Mouse (Mus musculus) hindbrain, postnatal 0 days (tissue): ENCODE data around the gene Tbc1d1. TPM values are rescaled to one million over a fixed set of nuclear protein-coding genes. Genes with fewer than 3 reads are reported as not detected.

Experiments used
- ATAC-seq: fragments of 200-750 bp; cut with Nextera tagmentation; 2 replicates; pipeline ENCODE4 v1.8.0; 2017; ENCODE audit warnings: mild to moderate bottlenecking, moderate TSS enrichment, moderate library complexity
- DNase-seq: peaks from one replicate; pipeline ENCODE4 v3.0.0-alpha.2; 2015; ENCODE audit warnings: low spot score
- H3K27ac ChIP-seq: fragments of 300-500 bp; sonication (generic); 2 replicates; pipeline ENCODE4 v1.5.1; 2014; ENCODE audit warnings: mild to moderate bottlenecking
- H3K27me3 ChIP-seq: fragments of 300-500 bp; sonication (generic); 2 replicates; pipeline ENCODE4 v1.6.1; 2014; ENCODE audit warnings: low read length, mixed read lengths; ENCODE audit not compliant: insufficient read depth
- H3K36me3 ChIP-seq: fragments of 300-500 bp; sonication (generic); 2 replicates; pipeline ENCODE4 v1.6.1; 2014; ENCODE audit warnings: low read length, mixed read lengths; ENCODE audit not compliant: insufficient read depth
- H3K4me1 ChIP-seq: fragments of 300-500 bp; sonication (generic); 2 replicates; pipeline ENCODE4 v1.6.1; 2014; ENCODE audit warnings: antibody characterized with exemption, low read length, mixed read lengths; ENCODE audit not compliant: insufficient read depth
- H3K4me2 ChIP-seq: fragments of 300-500 bp; sonication (generic); 2 replicates; pipeline ENCODE4 v1.6.1; 2014; ENCODE audit warnings: low read depth, mild to moderate bottlenecking, low read length, moderate library complexity, mixed read lengths
- H3K4me3 ChIP-seq: fragments of 300-500 bp; sonication (generic); 2 replicates; pipeline ENCODE4 v1.5.1; 2014; ENCODE audit warnings: low read length
- H3K9ac ChIP-seq: fragments of 300-500 bp; sonication (generic); replicated peaks from 2 replicates; pipeline ENCODE4 v1.6.1; 2014; ENCODE audit warnings: mild to moderate bottlenecking, low read length, moderate library complexity, mixed read lengths
- H3K9me3 ChIP-seq: fragments of 300-500 bp; sonication (generic); 2 replicates; pipeline ENCODE4 v1.6.1; 2016; ENCODE audit warnings: low read length, mixed read lengths
- CTCF ChIP-seq: IDR thresholded peaks from 2 replicates; pipeline ENCODE4 v1.5.1; 2016; ENCODE audit warnings: antibody characterized with exemption, control low read depth, low read depth
- WGBS: fragments of 180-500 bp; shearing (Covaris S2); extraction: QIAGEN DNeasy Blood & Tissue Kit; methylation state at CpG from one replicate; pipeline ENCODE4 v1.1.7; 2014; 5-methylcytosine and 5-hydroxymethylcytosine counted together
- polyA plus RNA-seq: library from polyadenylated mRNA; unstranded; fragments of >200 nt; fragmentation: Nextera tagmentation; extraction: Ambion mirVana; gene quantifications from 2 replicates; pipeline ENCODE4 v1.2.1, GENCODE M21; 2015
- total RNA-seq: library from RNA; depleted of rRNA; stranded (reverse); fragments of >200 nt; gene quantifications from 2 replicates; pipeline ENCODE4 v1.2.3, GENCODE M21; 2014

Gene Tbc1d1
- total and polyA plus RNA-seq, 2 experiments from 2014 or later = 7.2 to 19.2 TPM

DNA sequence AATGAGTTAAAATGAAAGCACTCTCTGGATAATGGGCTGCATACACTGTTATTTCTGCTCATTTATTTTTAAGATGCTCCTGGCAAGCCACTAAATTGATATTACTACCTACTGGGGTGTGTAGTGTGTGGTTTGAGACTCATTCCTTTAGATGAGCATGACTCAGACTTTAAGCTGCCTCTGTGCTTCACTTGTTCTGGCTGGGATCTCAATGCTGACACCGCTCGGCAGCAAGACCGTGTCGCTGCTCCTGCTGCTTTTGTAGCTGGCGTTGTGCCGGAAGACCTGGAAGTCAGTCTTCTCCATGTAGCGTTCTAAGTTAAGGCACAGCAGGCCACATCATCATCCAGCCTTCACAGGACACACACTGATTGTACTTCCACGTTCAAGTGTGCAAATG is 124.1 kb downstream of the Tbc1d1 start:
- WGBS = 62% methylated on average over 8 of the region's 8 CpGs

DNA sequence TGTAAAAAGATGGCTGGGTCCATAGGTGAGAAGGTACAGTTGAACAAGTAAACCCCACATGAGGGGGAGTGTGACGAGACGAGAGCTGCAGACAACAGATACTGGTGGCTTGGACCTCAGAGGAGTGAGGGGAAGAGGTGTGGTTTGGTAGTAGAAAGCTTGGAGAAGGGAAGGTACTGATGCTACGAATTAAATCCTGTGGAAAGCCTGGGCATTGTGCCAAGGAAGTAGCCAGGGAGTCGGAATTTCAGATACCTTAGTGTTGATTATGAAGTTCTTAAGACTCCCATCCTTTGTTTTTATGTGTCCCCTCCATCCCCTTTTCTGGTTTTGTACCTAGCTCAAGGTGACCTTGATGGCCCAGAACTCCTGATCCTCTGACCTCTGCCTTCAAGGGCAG is 124.5 kb downstream of the Tbc1d1 start:
- 53% methylated on average over 4 of the region's 4 CpGs for WGBS

More for the DNA sequence above, 124.1 kb downstream of the Tbc1d1 start:
- Histone ChIP-seq H3K36me3 (no peaks in the 10 kb centered on the region), H3K27ac (no peak overlapping the region), H3K9me3 (no peaks in the 10 kb centered on the region), H3K9ac (no peak overlapping the region), H3K4me1 (no peaks in the 10 kb centered on the region), H3K27me3 (no peaks in the 10 kb centered on the region), H3K4me2 (no peak overlapping the region), H3K4me3 (no peak overlapping the region)
- ATAC-seq = no peak
- peak; percentile 35 for DNase-seq
- TF ChIP-seq CTCF = no peak

DNA sequence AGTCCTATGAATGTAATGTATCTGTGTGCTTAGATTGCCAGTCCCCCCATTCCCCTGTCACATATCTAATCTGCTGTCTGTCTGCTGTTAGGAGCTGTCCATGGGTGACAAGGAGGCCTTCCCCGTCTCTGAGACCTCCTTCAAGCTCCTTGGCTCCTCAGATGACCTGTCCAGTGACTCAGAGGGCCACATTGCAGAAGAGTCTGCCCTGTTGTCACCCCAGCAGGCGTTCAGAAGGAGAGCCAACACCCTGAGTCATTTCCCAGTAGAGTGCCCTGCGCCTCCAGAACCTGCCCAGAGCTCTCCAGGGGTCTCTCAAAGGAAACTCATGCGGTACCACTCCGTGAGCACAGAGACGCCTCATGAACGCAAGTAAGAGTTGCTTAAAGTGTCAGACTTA is 125.6 kb downstream of the Tbc1d1 start:
- H3K4me2 ChIP-seq = no peak overlapping the region
- H3K9me3 ChIP-seq = no peaks in the 10 kb centered on the region
- TF ChIP-seq CTCF = no peak
- H3K4me1 ChIP-seq = no peaks in the 10 kb centered on the region
- H3K4me3 ChIP-seq = no peak overlapping the region
- no peak overlapping the region for H3K9ac ChIP-seq
- ATAC-seq (no peak), DNase-seq (no peak)
- no peaks in the 10 kb centered on the region for H3K27me3 ChIP-seq
- WGBS = 97% methylated on average over 7 of the region's 7 CpGs
- no peak overlapping the region for H3K27ac ChIP-seq
- peaks cover 5% of the 10 kb centered on the region; the same call in 1 of the 2 replicates for H3K36me3 ChIP-seq

More for the DNA sequence above, 124.5 kb downstream of the Tbc1d1 start:
- Histone ChIP-seq H3K9ac (no peak overlapping the region), H3K9me3 (no peaks in the 10 kb centered on the region), H3K4me2 (no peak overlapping the region), H3K36me3 (no peaks in the 10 kb centered on the region), H3K27me3 (no peaks in the 10 kb centered on the region), H3K27ac (no peak overlapping the region), H3K4me1 (no peaks in the 10 kb centered on the region), H3K4me3 (no peak overlapping the region)
- ATAC-seq (no peak), DNase-seq (peak; percentile 27)
- no peak for TF ChIP-seq CTCF

DNA sequence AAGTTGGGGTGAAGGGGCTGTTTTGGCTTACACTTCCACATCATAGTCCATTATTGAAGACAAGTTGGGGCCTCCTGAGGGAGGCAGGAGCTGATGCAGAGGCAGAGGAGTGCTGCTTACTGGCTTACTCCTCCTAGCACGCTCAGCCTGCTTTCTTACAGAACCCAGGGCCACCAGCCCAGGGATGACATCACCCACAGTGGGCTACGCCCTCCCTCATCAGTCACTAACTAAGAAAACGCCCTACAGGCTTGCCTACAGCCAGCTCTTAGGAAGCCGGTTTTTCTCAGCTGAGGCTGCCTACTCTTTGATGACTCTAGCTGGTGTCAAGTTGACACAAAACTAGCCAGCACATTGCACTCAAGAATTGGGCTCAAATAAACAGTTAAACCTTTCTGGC is 126.5 kb downstream of the Tbc1d1 start:
- Histone ChIP-seq H3K27ac (no peak overlapping the region), H3K4me3 (no peak overlapping the region), H3K27me3 (no peaks in the 10 kb centered on the region), H3K4me1 (no peaks in the 10 kb centered on the region), H3K9me3 (no peaks in the 10 kb centered on the region), H3K4me2 (no peak overlapping the region), H3K9ac (no peak overlapping the region), H3K36me3 (peaks cover 5% of the 10 kb centered on the region; the same call in 1 of the 2 replicates)
- DNase-seq (no peak), ATAC-seq (no peak)
- no peak for TF ChIP-seq CTCF
- WGBS = 73% methylated on average over 4 of the region's 4 CpGs

DNA sequence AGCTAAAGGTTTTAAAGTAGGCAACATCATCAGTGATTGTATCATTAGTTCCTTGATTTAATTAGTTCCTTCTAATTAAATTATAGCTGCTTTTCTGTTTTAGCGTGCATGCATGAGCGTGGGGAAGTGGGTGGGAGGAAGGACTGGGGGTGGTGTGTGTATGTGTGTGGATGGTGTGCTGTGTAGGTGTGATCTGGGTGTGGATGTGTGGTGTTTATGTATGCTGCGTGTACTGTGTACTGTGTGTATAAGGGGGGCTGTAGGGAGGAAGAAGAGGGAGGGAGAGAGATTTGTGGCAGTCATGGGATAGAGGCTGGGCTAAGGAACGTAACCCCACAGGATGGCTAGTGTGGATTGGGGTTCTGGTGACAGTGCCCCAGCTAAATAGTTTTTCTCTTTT is 129.2 kb downstream of the Tbc1d1 start:
- Histone ChIP-seq H3K4me1 (no peaks in the 10 kb centered on the region), H3K9me3 (no peaks in the 10 kb centered on the region), H3K27me3 (no peaks in the 10 kb centered on the region), H3K36me3 (peaks cover 5% of the 10 kb centered on the region; the same call in 1 of the 2 replicates), H3K27ac (no peak overlapping the region), H3K4me3 (no peak overlapping the region), H3K4me2 (no peak overlapping the region), H3K9ac (no peak overlapping the region)
- no peak for ATAC-seq
- no peak for DNase-seq
- TF ChIP-seq CTCF = no peak
- 84% methylated on average over 4 of the region's 4 CpGs for WGBS

DNA sequence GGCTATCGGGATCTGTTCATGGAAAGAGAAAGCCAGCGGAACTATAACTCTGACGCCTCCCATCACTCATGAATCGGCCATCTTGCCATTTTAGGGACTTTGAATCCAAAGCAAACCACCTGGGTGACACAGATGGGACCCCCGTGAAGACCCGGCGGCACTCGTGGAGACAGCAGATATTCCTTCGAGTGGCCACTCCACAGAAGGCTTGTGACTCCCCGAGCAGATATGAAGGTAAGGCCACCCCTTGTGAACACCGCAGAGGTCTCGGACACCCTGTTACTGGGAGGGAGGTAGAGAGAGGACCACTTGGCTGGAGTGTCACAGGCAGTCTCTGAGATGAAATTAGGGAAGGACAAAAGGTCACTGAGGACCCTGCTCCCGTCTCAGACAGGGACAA is 129.7 kb downstream of the Tbc1d1 start:
- 91% methylated on average over 13 of the region's 13 CpGs for WGBS

DNA sequence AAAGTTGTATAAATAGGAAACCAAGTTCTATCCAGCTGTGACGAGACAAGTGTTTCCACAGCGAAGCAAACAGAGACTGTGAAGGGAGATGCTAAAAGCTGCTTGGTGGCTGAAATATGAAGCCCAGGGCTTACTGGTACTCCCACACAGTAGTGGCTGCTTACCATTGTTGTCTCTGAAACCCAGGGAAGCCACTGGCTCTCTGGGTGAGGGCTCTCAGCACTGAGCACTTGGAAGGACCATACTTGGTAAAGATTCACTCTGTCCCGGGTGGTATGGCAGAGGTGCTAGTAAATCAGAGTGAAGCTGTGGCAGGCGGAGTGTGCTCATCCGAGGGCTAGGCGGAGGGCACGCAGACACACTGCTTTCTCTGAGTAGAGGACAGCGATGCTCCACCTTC is 131.2 kb downstream of the Tbc1d1 start:
- ATAC-seq = no peak

More for the DNA sequence above, 129.7 kb downstream of the Tbc1d1 start:
- H3K9me3 ChIP-seq = no peaks in the 10 kb centered on the region
- ATAC-seq (no peak), DNase-seq (no peak)
- no peak overlapping the region for H3K27ac ChIP-seq
- no peaks in the 10 kb centered on the region for H3K27me3 ChIP-seq
- H3K4me1 ChIP-seq = no peaks in the 10 kb centered on the region
- TF ChIP-seq CTCF = no peak
- H3K36me3 ChIP-seq = peaks cover 5% of the 10 kb centered on the region; the same call in 1 of the 2 replicates
- no peak overlapping the region for H3K4me2 ChIP-seq
- no peak overlapping the region for H3K9ac ChIP-seq
- no peak overlapping the region for H3K4me3 ChIP-seq

More for the DNA sequence above, 131.2 kb downstream of the Tbc1d1 start:
- H3K4me2 ChIP-seq = no peak overlapping the region
- no peaks in the 10 kb centered on the region for H3K27me3 ChIP-seq
- no peaks in the 10 kb centered on the region for H3K9me3 ChIP-seq
- H3K4me3 ChIP-seq = no peak overlapping the region
- H3K4me1 ChIP-seq = no peaks in the 10 kb centered on the region
- H3K27ac ChIP-seq = 0 out of 2 replicates have a peak overlapping the region, but pooled peaks have one; percentile 9
- WGBS = 82% methylated on average over 8 of the region's 8 CpGs
- H3K9ac ChIP-seq = no peak overlapping the region
- H3K36me3 ChIP-seq = peaks cover 5% of the 10 kb centered on the region; the same call in 1 of the 2 replicates
- DNase-seq = no peak
- no peak for TF ChIP-seq CTCF
